Mouse (Mus musculus) T-cell, adult 2 months (primary cell): ENCODE results near the gene Ddah2.

Experiments used
- DNase-seq: peaks from one replicate; pipeline ENCODE4 v3.0.0; 2022; ENCODE audit warnings: low spot score

Gene Ddah2

DNA sequence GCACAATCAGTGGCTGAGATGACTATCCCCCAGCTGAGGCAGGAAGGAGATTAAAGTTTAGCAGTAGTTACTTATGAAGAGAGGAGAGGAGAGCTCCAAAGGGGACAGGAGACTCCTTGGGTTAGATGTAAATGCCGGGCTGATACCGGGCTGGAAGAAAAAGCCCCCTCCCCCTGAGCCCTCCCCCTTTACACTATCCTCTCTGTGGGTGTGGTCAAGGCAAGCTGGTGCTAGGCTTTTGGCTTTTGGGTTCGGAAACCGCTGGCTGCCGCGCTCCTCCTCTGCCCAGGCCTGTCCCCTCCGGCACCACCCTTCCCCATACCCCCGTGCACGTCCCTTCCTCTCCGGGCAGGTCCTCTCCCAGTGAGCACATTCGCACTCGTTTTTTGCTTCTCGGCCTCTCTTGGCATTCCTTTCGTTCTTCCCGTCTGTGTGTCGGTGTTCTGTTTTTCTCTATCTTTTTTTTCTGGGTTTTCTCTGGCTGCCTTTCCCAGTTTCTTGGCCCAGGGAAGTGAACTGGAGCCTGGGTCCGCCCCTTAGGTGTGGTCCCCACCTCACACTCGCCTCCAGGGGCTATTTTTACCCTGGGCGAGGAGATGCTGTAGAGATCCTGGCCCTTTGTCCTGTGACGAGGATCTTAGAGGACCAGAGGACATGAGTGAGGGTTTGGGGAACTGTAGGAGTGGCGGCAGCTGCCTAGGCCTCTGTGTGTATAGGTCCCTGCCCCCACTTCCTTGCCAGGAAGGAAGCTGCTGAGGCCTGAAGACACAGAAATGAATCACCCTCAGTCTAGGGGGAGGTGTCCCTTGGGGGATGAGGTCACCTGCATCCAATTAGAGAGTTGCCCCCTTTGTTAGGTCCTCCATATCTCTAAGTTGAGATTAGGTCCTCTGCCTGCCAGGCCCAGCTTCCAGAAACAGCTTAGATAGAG lies 7.4 kb upstream of the Ddah2 start:
- DNase-seq = peak; percentile 80

DNA sequence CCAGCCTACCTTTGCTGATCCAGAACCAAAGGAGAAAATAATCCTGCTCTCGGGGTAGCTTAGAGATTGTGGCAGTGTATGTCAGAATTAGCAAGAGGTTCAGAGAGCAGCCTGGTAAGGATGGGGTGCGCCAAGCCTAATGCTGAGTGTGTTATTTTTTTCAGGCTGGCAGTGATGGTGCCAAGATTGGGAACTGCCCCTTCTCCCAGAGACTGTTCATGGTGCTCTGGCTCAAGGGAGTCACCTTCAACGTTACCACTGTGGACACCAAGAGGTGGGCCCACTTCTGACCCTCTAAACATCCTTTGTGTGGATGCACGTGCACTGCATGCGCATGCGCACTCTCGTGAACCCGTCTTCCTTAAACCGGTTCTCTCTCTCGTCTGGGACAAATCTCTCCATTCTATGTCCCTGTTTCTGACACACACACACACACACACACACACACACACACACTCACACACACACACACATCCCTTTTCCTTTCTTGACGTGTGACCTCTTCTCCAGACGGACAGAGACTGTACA lies 6.5 kb upstream of the Ddah2 start:
- DNase-seq = no peak

DNA sequence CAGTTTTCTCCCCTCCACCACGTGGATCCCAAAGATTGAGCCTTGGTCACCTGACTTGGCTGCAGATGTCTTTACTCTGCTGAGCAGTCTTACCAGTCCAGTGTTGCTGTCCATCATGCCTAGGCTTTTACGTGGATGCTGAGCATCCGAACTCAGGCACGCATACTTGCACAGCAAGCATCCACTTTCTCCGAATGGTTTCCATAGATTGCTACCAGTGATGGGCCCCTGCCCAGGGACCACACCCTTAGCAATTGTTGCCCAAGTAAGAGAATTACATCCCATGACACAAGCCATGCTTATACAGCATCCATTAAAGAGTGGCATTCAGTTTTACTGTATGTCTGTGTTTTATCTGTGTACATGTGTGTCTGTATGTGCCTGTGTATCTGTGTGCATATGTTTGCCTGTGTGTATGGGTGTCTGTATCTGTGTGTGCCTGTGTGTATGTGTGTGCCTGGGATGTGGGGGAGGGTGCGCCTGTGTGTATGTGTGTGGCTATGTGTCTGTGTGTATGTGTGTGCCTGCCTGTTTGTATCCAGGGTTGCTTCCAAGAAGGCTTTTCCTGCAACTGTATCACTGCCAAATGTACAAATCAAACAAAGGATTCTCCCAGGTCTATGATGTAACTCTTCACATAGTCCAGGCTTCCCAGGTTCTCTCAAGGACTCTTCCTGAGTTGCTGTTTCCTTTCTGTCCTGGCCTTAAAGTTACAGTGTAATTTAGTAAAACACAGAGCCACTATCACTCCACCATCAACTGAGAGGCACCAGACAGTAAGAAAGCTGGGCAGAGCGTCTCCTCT lies 2.9 kb upstream of the Ddah2 start:
- no peak for DNase-seq

DNA sequence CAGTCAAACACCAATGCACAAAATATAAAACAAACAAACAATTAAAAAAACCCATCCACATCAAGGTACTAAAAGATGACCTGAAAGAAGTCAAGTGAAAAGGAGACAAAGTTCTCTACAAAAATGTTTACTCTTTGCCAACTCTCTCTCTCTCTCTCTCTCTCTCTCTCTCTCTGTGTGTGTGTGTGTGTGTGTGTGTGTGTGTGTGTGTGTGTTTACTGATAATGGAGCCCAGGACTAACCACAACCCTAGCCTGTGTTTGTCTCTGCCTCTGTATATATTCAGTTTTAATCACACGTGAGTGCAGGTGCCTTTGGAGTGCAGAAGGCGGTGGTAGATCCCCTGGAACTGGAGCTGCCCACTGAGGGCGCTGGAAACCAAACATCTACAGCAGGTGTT lies 1.7 kb upstream of the Ddah2 start:
- DNase-seq = no peak

DNA sequence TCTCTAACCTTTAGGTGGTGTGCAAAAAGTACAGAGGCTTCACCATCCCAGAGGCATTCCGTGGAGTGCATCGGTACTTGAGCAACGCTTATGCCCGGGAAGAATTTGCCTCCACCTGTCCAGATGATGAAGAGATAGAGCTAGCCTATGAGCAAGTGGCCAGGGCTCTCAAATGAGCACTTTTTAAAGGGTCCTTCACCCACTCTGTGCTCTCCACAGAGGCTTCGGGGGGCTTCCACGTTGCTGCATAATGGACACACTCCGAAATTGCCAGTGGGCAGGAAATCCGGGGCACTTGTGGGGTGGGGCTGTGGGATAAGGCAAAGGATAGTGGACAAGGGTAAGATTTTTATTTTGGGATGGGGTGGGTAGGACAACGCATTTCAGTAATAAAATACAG lies 519 bp upstream of the Ddah2 start:
- DNase-seq = no peak

DNA sequence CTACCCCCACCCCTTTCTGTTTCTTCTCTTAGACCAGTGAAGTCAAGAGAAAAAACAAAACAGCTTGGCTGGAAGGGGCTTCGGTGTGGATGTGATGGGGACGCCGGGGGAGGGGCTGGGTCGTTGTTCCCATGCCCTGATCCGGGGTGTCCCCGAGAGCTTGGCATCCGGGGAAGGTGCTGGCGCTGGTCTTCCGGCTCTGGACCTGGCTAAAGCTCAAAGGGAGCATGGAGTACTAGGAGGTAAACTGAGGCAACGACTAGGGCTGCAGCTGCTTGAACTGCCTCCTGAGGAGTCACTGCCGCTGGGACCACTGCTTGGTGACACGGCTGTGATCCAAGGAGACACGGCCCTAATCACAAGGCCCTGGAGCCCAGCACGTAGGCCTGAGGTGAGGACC lies 1.2 kb downstream of the Ddah2 start:
- DNase-seq = no peak

DNA sequence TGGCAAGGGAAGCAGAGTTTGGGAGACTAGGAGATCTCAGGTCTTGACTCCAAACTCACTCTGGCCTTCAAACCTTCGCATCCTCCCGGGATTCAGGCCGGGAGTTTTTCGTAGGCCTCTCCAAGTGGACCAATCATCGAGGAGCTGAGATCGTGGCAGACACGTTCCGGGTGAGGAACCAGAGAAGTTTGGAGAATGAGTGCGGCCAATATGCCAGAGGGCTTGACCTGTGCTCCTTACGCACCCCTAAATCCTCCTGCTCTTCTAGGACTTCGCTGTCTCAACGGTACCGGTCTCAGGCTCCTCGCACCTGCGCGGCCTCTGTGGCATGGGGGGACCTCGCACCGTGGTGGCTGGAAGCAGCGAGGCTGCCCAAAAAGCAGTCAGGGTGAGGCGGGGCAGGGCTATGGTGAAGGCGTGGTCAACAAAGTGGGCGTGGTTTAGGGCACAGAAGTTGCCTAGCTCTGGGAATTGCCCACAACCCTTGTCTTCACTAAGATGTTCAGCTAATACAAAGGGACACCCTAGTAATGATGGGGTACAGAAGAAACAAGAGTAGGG lies 2.0 kb downstream of the Ddah2 start:
- no peak for DNase-seq

DNA sequence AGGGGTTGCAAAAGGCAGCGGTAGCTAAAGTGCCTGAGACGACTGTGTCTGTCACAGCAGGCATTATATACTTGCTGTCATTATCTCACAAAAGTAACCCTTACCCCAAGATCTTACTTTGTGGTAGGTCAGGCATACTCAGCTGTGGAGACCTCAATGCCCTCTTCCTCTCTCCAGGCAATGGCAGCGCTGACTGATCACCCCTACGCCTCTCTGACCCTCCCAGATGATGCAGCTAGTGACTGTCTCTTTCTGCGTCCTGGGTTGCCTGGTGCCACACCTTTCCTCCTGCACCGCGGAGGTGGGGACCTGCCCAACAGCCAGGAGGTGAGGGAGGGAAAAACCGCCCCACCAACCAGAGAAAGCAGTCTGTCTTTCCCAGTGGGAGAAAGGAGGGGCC lies 2.5 kb downstream of the Ddah2 start:
- DNase-seq = no peak

DNA sequence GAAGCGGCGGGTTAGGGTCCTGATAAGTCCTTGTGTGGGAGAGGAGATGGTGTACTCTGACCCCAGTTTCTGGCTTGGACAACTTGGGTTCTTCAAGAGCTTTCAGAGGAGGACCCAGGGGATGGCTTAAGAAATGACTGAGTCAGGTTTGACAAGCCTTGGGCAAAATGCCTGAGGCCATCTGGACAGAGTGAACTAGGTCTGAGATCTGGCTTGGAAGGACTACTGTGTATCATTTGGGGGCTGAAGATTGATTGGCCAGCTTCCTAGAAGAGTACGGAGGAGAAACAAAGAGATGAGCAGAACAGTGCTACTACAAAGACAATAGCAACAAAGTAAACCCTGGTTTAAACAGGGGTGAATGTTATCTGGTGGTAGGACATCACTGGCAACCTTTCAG lies 4.6 kb downstream of the Ddah2 start:
- no peak for DNase-seq

DNA sequence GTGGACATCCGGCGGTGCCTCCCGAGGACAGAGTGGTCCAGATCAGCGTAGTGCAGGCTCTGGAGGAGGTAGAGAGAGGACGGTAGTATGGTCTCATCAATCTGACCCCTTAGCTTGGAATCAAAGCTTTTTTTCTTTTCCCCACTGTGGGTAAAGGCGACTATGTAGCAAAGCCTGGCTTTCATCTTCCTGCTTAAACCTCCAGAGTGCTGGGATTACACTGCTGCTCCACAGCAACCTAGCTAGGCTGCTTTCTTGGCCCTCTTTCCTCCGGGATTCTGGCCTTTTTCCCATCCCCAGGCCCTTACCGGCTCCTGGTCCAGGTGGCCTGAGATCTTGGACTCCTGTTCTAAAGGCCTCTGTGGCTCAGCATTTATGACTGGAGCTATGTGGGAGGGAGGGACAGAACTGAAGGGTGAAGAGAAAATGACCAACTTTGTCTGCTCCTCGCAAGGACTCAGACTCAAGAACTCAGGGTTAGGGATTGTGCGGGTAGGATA lies 5.6 kb downstream of the Ddah2 start:
- DNase-seq = no peak

DNA sequence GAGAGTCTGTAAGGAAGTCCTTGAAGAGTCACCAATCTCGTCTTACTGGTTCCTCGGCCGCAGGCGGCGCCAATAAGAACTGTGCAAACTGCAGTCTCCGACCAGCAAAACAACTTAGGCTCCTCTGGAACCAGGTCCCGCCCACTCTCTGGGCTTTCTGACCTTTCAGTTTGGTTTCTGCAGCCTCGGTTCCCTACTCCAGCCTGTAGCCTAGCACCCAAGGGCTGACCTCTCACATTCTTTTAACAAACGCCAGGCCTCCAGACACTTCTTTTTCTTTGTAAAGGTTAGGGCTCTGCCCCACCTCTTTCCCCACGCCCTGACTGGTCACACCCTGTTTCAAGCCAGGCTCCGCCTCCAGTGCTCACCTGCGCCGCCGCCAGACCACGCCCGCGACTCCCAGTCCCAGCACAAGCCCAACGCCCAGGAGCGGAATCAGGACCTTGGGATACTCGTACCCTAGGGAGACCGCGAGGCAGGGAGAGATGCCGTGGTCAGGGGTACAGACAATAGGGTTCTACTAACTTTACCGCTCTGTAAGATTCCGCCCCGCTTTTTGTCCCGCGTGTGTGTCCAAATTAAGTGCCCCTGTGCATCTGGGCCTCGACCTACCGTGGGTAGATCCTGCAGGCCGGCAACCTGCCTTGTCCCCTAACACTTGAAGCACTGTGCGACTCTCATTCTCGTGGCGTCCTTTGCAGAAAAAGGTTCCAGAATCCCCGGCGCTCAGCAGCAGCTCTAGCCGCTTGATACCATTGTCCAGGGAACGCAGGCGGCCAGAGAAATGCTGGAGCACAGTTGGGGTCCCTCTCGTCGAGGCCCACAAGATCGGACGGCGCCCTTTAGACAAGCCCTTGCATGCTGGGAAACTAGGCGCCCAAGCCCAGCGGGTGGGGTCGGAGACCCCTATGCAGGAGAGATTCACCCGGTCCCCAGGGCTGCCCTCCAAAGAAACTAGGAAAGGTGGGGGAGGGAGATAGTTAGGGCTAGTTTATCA lies 6.4 kb downstream of the Ddah2 start, which contains the start of gene Ly6g6c:
TSS of gene Ly6g6c (plus strand) at position 438 of the 997 bp plus-strand sequence.
- no peak for DNase-seq

DNA sequence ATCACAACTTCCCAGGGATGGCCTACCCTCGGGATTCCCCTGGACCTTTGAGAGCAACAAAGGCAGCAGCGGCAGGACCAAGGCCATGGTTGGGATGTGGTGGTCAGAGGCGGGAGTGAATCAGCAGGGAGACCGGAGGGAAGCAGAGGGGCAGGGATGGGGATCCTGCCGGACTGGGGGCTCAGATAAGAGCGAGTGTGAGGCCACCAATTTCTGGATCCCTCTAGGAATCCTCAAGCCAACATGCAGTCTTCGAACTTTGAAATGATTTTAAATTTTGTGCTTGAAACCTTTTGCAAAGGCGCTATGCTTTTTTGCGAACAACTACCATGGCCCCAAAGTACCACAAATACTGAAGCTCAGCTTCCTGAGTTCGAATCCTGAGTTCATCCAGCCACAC lies 7.2 kb downstream of the Ddah2 start, which contains the start of gene Mpig6b:
TSS of gene Mpig6b (minus strand) at position 101 of the 400 bp plus-strand sequence.
- DNase-seq = no peak

DNA sequence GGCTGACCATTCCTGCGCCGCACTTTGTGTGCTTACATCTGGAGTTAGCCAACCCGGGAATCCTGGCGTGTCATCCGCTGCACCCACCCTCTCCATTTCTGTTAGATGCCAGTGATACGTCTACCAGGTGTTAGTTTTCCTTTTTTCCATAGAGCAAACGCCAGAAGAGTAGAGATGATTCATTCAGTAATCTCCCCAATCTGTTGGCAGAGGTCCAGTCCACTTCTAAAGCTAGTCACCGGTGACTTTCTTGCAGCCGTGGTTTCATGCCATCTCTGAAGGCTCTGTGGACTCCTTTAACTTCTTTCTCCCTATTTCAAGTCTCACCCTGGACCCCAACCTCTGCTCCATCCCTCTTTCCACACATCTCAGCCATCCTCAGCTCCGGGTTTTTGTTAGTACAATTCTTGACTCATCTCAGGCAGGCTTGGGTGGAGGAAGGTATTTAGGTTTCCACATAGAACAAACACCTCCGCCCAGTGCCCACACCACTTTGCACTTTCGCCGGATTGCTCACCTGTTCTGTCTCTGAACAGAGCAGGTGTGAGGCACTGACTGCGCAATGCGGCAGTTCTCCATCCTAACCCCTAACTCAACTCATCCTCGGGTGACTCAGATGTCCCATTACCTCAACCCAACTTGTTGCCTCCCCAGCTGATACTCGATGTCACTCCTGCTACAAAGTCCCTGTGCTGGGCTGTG lies 9.5 kb downstream of the Ddah2 start:
- no peak for DNase-seq

DNA sequence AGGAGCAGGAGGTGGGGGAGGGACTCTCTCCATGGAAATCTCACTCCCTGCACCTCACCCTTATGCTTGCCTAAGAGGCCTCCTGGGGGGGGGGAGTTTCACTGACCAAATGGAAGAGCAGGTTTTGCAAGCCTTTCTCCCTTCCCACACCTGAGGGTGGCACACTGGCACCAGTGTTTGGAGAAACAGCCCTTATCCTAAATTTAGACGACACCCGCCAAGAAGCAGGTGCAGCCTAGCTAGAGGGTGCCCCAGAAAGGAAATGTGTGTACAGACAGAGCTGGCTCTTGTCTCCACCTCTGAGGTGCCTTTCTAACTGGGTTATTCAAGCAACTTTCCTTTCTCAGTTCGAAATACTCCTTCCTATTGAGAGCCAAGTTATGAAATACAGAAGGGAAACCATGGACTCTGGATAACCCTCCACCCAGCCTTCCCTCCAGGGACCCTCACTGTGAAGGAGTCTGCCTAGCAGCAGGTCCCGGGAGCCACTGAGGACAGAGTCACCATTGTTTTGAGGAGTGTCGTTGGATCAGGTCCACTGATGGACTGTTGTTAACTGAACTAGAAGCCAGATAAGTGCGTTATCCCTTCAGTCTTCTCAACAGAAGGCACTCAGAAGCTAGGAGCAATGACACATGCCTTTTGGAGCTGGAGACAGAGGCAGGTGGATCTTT lies 11.9 kb downstream of the Ddah2 start:
- DNase-seq = no peak

DNA sequence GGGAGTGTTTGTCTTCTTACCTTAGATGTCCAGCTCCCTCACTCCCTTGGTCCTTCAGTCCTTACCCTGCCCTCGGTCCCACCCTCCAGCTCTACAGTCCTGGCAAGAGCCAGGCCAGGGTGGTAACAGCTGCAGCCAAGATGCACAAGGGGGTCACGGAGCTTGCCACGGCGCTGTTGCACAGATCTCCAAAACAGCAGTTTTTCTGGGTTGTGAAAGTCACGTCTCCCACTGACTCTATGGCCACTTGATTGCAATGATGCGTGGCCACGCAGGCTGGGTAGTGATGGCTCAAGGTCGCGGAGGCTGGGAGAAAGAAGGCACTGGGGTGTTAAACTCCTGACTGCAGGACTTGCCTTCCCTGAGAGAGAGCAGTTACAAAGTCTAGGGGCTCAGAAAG lies 12.6 kb downstream of the Ddah2 start:
- DNase-seq = no peak

DNA sequence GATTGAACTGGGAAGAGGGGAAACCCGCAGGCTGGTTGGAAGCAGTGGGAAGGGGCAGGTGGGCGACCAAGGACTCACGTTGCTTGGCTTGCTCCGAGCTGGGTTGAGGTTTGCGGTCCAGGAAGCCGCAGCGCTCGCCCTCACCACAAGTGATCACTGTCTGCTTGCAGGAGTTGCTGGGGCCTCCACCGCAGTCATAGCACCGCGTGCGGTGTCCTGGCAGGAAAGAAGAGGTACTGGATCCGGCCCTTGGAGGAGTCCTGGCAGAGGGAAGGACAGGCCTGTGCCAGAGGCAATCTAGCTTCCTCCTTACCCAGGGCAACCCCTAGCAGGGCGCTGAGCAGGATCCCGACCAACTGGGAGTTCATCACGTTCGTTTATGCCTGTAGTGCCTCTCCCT lies 15.3 kb downstream of the Ddah2 start:
- no peak for DNase-seq

DNA sequence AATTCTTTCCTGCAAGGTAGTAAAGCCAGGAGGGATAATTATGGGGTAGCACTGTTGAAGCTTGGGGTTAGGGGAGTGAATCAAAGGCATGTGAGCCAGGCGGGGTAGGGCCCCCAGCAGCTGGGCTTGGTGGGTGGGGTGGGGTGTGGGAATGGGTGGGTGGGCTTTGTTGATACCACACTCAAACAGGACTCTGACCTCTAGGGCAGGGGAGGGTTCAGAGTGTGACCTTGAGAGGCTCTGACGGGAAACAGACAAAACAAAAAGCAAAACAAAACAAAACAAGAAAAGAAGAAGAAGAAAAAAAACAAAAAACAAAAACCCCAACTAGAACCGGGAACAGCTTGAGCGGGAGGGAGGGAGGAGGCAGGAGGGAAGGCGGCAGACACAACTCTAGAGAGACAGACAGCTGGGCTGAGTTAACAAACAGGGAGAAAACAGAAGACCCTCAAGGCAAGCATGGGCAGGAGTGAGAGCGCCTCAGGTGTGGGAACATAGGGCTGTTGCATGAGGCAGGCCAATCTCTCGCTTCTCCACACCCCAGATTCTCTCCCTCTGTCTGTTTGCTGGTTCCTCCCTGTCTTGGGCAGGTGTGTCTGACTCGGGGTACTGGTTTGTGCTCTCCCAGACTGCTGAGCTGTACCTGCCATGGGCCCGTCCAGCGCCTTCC lies 17.8 kb downstream of the Ddah2 start, which contains the start of gene Ly6g6e:
TSS of gene Ly6g6e (plus strand) at position 396 of the 670 bp plus-strand sequence.
- no peak for DNase-seq

DNA sequence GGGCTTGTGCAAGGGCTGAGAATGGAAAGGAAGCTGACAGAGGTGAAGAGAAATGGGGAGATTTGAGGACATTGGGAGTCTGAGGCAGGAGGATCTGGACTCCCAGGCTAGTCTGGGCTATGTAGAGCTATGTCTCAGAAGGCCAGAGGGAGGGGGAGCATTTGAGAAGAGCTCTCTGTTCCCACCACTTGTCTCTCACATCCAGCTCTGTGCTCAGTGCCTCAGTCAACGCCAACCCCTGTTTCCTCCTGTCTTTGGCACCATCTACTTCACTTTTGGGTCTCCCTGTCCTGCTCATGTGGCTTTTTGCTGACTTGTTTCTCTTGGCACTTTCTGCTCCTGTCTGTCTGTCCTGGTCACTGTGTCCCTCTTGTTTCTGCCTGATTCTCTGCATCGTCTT lies 18.4 kb downstream of the Ddah2 start:
- DNase-seq = no peak

DNA sequence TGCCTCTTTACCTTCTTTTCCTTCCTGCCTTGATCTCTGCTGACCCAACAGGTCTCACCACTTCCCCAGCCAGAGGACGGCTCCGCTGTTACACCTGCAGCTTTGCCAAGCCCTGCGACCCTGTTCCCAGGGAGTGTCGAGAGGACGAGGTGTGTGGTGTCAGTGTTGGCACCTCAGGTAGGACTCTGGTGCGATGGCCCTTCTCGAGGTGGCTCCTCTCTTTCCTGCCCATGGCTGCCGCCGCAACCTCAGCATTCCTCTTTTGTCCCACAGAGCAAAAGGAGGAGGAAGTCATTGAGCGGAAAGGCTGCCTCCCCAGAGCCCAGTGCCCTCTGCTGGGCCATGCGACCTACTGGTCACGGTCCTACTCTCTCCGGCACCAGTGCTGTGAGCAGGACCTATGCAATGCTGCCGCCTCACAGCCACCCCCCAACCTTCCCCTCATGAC lies 19.0 kb downstream of the Ddah2 start, which contains the start of gene Ly6g6d:
TSS of gene Ly6g6d (minus strand) at position 280 of the 448 bp plus-strand sequence.
- no peak for DNase-seq
